Mouse (Mus musculus): ENCODE data around the gene Kcnk4. TPM values are rescaled to one million over a fixed set of nuclear protein-coding genes. Genes with fewer than 3 reads are reported as not detected.

Kcnk4 gene
- polyA plus RNA-seq, 1 experiment from 2014 or later, result 0.85 TPM

- Histone ChIP-seq H3K4me1 (peaks cover 24% of the 10 kb centered on the region), H3K4me3 (peak within 1 kb of the TSS; percentile 70), H3K27ac (peak within 1 kb of the TSS; percentile 90), H3K27me3 (peaks cover 7% of the 10 kb centered on the region; the same call in 1 of the 2 replicates), H3K4me2 (replicated peaks) (peak within 1 kb of the TSS; percentile 98), H3K36me3 (peaks cover 11% of the 10 kb centered on the region; the same call in 1 of the 2 replicates), H3K9ac (peak within 1 kb of the TSS; percentile 89), H3K9me3 (no peaks in the 10 kb centered on the region)
- WGBS, result under 1% methylated on average over 83 of the region's 83 CpGs
- ATAC-seq (ENCODE audit: low FRiP score, low read depth), result peak; percentile 77
Measured at GRCm38 (mm10) chr19:6941372-6942248, 7.3 kb upstream of the Kcnk4 start, which contains the start of gene Bad. Bad (plus strand) TSS chr19:6941861.

- peaks cover 16% of the 10 kb centered on the region for H3K27me3 ChIP-seq
- no peaks in the 10 kb centered on the region for H3K9me3 ChIP-seq
- peaks cover 24% of the 10 kb centered on the region for H3K4me1 ChIP-seq
- H3K4me2 ChIP-seq (replicated peaks), result peak overlapping the region; percentile 98
- H3K9ac ChIP-seq, result peak overlapping the region; percentile 89
- no peak overlapping the region for H3K27ac ChIP-seq
- 22% methylated on average over 28 of the region's 29 CpGs for WGBS
- peak; percentile 2; the same call in 1 of the 2 replicates for ATAC-seq (ENCODE audit: low FRiP score, low read depth)
- H3K36me3 ChIP-seq, result peaks cover 5% of the 10 kb centered on the region; the same call in 1 of the 2 replicates
- H3K4me3 ChIP-seq, result peak overlapping the region; percentile 70
Measured at GRCm38 (mm10) chr19:6940396-6941351, 6.4 kb upstream of the Kcnk4 start.

GRCm38 (mm10) chr19:6939106-6940002 lies 5.0 kb upstream of the Kcnk4 start:
- WGBS, result 89% methylated on average over 20 of the region's 20 CpGs
- Histone ChIP-seq H3K36me3 (no peaks in the 10 kb centered on the region), H3K4me3 (no peak overlapping the region), H3K4me2 (replicated peaks) (peak overlapping the region; percentile 98; the same call in 1 of the 2 replicates), H3K4me1 (peaks cover 24% of the 10 kb centered on the region), H3K9me3 (no peaks in the 10 kb centered on the region), H3K27ac (no peak overlapping the region), H3K27me3 (peaks cover 29% of the 10 kb centered on the region), H3K9ac (no peak overlapping the region)
- no peak for ATAC-seq (ENCODE audit: low FRiP score, low read depth)

GRCm38 (mm10) chr19:6937541-6938465 lies 3.5 kb upstream of the Kcnk4 start:
- H3K36me3 ChIP-seq, result no peaks in the 10 kb centered on the region
- H3K27ac ChIP-seq, result no peak overlapping the region
- peaks cover 28% of the 10 kb centered on the region for H3K4me1 ChIP-seq
- peaks cover 44% of the 10 kb centered on the region for H3K27me3 ChIP-seq
- no peak for ATAC-seq (ENCODE audit: low FRiP score, low read depth)
- H3K9ac ChIP-seq, result no peak overlapping the region
- H3K4me2 ChIP-seq (replicated peaks), result no peak overlapping the region
- no peak overlapping the region for H3K4me3 ChIP-seq
- 78% methylated on average over 16 of the region's 16 CpGs for WGBS
- H3K9me3 ChIP-seq, result no peaks in the 10 kb centered on the region

GRCm38 (mm10) chr19:6936299-6936698 lies 2.0 kb upstream of the Kcnk4 start:
- H3K27me3 ChIP-seq, result peaks cover 59% of the 10 kb centered on the region
- H3K4me1 ChIP-seq, result peaks cover 25% of the 10 kb centered on the region
- no peak overlapping the region for H3K4me3 ChIP-seq
- no peak overlapping the region for H3K9ac ChIP-seq
- no peaks in the 10 kb centered on the region for H3K9me3 ChIP-seq
- 15% methylated on average over 3 of the region's 3 CpGs for WGBS
- H3K4me2 ChIP-seq (replicated peaks), result no peak overlapping the region
- H3K36me3 ChIP-seq, result no peaks in the 10 kb centered on the region
- no peak overlapping the region for H3K27ac ChIP-seq
- ATAC-seq (ENCODE audit: low FRiP score, low read depth), result no peak

GRCm38 (mm10) chr19:6933436-6934194 lies 700 bp downstream of the Kcnk4 start:
- Histone ChIP-seq H3K4me1 (peaks cover 11% of the 10 kb centered on the region), H3K4me3 (peak overlapping the region; percentile 44), H3K9ac (peak overlapping the region; percentile 58), H3K4me2 (replicated peaks) (peak overlapping the region; percentile 73), H3K36me3 (no peaks in the 10 kb centered on the region), H3K27ac (no peak overlapping the region), H3K27me3 (peaks cover 85% of the 10 kb centered on the region), H3K9me3 (no peaks in the 10 kb centered on the region)
- ATAC-seq (ENCODE audit: low FRiP score, low read depth), result peak; percentile 34; the same call in 1 of the 2 replicates
- WGBS, result 5% methylated on average over 58 of the region's 58 CpGs

GRCm38 (mm10) chr19:6933102-6933435 lies 1.2 kb downstream of the Kcnk4 start:
- 14% methylated on average over 4 of the region's 4 CpGs for WGBS
- H3K4me3 ChIP-seq, result peak overlapping the region; percentile 44; the same call in 1 of the 2 replicates

GRCm38 (mm10) chr19:6932018-6932417 lies 2.3 kb downstream of the Kcnk4 start:
- Histone ChIP-seq H3K27me3 (peaks cover 96% of the 10 kb centered on the region), H3K4me2 (replicated peaks) (no peak overlapping the region), H3K4me1 (peaks cover 14% of the 10 kb centered on the region), H3K27ac (no peak overlapping the region), H3K9ac (no peak overlapping the region), H3K4me3 (no peak overlapping the region), H3K36me3 (no peaks in the 10 kb centered on the region), H3K9me3 (no peaks in the 10 kb centered on the region)
- WGBS, result 58% methylated on average over 1 of the region's 1 CpGs
- ATAC-seq (ENCODE audit: low FRiP score, low read depth), result no peak

More at GRCm38 (mm10) chr19:6933102-6933435, 1.2 kb downstream of the Kcnk4 start:
- Histone ChIP-seq H3K27ac (no peak overlapping the region), H3K36me3 (no peaks in the 10 kb centered on the region), H3K27me3 (peaks cover 90% of the 10 kb centered on the region), H3K9ac (no peak overlapping the region), H3K4me2 (replicated peaks) (peak overlapping the region; percentile 73), H3K4me1 (peaks cover 11% of the 10 kb centered on the region), H3K9me3 (no peaks in the 10 kb centered on the region)
- ATAC-seq (ENCODE audit: low FRiP score, low read depth), result no peak

GRCm38 (mm10) chr19:6931002-6931401 lies 3.3 kb downstream of the Kcnk4 start:
- H3K4me3 ChIP-seq, result no peak overlapping the region
- H3K9me3 ChIP-seq, result no peaks in the 10 kb centered on the region
- H3K27ac ChIP-seq, result no peak overlapping the region
- no CpG with 5 or more reads among the region's 2 CpGs for WGBS
- no peaks in the 10 kb centered on the region for H3K36me3 ChIP-seq
- no peak overlapping the region for H3K4me2 ChIP-seq (replicated peaks)
- peaks cover 98% of the 10 kb centered on the region for H3K27me3 ChIP-seq
- no peak overlapping the region for H3K9ac ChIP-seq
- ATAC-seq (ENCODE audit: low FRiP score, low read depth), result no peak
- peaks cover 21% of the 10 kb centered on the region for H3K4me1 ChIP-seq

- ATAC-seq (ENCODE audit: low FRiP score, low read depth), result no peak
- no peak overlapping the region for H3K9ac ChIP-seq
Measured at GRCm38 (mm10) chr19:6928080-6928479, 6.2 kb downstream of the Kcnk4 start.

More at GRCm38 (mm10) chr19:6928080-6928479, 6.2 kb downstream of the Kcnk4 start:
- 0 out of 2 replicates have a peak overlapping the region, but pooled peaks have one; percentile 31 for H3K4me3 ChIP-seq
- peaks cover 98% of the 10 kb centered on the region for H3K27me3 ChIP-seq
- peaks cover 24% of the 10 kb centered on the region for H3K4me1 ChIP-seq
- WGBS, result 9% methylated on average over 8 of the region's 9 CpGs
- no peaks in the 10 kb centered on the region for H3K36me3 ChIP-seq
- peak overlapping the region; percentile 54 for H3K4me2 ChIP-seq (replicated peaks)
- H3K27ac ChIP-seq, result no peak overlapping the region
- no peaks in the 10 kb centered on the region for H3K9me3 ChIP-seq

All from limb, embryonic 13.5 days (tissue).